Mouse (Mus musculus): ENCODE measurements at regions not wholly inside any gene's neighbourhood (a gene's known extent, or its start where the extent isn't known, plus 50 kb on each side); places are given as distances from the start of the nearest gene placed in this dataset.
A peak's percentile ranks its signal among the peaks of the same experiment; 100 is the strongest.

DNA sequence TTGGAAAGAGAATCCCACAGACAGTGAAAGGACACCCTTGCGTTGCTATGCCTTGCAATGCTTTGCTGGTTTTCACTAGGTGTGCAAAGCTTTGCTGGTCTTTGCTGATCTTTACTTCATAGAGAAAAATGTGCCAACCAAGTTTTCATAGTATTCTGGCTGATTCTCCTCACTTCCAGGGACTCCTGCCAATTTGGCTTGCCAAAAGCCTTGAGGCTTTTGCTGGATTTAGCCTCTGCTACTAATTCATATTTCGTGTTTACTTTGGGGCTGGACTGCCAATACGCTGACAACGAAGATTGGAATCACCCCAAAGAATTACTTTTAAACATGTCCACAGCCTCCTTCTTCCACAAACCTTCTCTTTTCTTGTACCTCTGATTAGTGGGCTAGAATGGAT lies 162.2 kb upstream of the Ednrb start:
- DNase-seq = peak in 1 of 2 experiments; percentile 10

DNA sequence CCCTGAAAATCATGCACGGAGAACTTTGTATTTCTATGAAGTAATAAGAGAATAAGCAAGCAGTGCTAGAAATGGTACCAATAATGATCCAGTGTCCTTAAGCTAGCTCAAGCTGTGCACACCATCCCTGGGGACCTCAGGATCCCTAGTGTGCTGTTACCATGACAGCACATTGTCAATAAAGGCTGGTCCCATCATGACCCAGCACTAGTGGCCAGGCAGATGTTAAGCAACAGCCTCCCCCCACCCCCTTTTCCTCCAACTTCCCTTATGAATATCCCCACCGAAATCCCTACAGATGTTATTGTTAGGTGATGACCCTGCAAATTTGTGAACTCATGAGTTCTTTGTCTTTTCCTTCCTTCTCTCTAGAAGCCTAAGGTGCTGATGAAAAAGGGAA lies 160.9 kb upstream of the Ednrb start:
- no peak for DNase-seq

DNA sequence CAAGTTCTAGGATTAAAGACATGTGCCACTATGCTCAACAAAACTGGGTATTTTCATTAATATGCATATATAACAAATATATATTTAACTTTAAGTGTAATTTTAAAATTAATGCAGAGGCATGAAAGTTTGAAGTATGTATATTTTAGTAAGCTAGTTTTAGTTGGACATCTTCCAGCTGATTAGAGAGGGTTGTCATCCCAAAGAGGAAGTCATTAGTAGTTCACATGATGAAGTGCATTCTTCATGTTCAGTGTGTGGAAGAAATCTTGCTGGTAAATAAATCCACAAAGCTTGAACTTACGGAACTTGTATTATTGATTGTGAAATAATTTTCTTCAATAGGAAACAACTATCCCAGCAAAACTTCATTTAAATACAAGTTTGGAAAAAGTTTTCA lies 158.2 kb upstream of the Ednrb start:
- no peak for DNase-seq

DNA sequence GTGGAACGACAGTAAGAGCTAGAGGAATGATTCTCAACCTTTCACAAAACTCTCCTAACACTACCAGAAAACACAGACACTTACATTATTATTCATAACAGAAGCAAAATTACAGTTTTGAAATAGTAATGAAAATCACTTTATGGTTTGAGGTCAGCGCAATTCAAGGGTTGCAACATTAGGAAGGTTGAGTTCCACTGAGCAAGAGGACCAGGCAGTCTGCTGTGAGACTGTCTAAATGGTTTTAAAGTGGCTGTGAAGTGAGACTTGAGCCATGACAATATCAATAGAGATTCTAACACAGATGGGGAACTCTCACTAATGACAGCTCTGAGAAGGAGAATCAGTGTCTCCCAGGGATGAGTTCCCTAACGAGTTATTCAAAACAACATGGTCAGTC lies 146.2 kb upstream of the Ednrb start:
- no peak for DNase-seq

DNA sequence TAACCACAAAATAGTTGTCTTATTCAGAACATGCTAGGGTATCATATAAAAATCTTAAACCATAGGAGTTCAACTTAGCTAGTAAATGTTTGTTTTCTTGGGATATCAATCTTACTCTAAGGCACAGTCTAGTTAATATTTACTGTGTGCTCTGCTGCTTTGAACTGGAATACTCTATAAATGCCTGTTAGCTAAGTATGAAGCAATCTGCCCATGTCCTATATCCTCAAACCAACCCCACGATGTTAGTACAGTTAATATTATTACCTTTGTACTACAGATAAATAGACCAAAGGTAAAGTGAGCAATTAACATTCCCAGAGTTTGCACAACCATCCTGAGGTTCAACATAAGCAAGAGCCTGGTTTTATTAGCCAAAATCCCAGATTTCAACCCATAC lies 145.7 kb upstream of the Ednrb start:
- DNase-seq = peak in 1 of 2 experiments; percentile 35

DNA sequence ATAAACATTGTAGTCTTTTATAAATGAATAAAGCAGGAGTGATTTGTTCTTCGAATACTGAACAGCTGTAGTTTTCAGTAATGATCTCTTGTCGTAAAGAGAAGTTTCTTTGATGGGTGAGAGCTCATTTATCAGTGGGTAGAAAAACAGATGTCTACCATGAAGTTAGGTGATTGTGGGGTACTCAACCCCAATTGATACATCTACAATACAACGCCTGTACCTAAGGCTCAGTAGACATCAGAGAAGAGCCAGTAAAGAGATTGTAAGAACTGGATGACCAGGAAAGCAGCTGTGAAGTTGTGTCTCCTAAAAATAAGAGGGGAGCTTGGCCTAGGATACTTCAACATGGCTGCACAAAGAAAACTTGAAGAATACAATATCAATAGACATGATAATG lies 143.1 kb upstream of the Ednrb start:
- no peak for DNase-seq

DNA sequence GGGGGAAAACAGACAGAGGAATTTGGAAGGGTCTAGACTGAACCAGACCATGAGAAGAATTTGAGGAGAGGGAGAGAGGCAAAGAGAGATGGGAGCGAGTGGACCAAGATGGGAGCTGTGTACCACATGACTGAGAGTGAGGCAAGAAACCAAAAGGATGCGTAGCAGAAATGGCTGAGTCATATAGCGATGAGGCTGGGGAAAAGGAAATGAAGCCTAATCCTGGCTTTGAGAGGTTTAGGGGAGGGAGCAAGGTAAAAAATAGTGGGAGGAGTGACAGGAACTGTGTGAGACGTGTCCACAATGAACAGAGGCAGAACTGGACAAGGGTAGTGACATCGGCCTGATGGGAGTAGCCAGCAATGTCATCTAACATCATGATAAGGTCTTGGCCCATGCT lies 140.1 kb upstream of the Ednrb start:
- no peak for DNase-seq

DNA sequence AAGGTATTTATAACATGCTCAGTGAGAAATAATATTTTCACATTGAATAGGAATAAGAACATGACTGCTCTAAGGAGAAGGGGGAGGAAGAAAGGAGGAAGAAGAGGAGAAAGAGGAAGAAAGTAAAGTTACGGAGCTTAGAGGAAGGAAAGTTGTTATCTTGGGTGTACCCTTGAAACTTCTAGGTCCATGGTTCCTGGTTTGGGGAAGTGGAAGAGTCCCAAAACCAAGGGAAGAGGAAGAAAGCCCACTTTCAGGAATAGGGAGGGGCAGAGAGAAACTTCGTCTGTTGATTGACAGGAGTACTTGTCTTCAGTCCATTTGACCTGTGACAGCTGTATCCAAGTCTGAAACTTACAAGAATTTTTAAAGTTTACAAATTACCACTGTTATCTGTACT lies 134.6 kb upstream of the Ednrb start:
- no peak for DNase-seq

DNA sequence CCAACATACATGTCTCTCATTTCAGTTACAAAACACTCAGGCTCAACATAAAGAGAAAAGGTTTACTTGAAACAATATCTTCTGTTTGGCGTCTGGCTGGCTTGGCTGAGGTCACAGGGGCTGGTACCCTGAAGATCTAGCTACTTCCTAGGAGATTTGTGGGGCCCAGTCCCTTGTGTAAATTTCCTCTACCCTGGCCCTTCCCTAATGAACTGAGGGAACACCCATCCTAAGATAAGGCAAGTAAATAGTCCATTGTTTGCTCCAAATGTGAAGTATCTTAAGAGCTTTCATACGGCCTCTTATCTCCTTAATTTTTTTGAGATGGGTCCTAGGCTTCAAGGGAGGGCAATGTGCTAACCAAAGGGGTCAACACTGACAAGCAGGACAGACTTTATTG lies 133.6 kb upstream of the Ednrb start:
- DNase-seq = no peak

DNA sequence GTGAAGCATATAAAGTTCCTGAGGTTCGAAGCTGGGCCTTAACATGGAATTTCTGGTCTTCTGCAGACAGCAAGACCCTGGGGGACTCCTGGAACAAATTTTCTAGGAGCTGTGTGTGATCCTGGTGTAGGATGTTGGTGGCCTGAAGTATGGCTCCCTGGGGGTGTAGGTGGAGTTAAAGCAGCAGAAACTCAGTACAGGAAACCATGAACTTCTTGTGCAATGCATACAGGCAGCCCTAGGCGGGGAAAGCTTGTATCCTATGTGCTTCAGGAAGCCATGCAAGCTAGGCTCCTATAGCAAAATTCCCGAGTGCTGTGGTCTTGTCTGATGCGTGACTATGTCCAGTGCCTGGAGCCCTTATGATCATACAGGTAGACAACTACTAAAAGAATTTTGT lies 129.8 kb upstream of the Ednrb start:
- no peak for DNase-seq

DNA sequence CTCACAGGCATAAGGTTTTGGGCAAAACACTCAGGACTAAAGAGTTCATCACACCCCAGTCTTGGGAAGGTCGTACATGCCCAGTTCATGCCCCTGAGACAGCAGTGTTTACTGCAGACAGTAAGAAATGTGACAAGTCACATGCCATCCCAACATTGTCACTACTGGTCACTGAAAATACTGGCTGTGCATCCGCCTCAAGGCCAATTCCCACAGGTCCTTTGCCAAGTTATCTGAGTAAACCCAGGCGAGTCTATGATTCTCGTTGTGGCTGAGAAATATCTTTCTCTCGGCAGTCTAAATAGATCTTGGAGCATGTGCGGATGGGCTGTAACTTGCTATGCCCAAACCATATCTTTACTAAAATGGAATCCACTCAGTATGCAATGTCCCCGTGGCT lies 128.9 kb upstream of the Ednrb start:
- DNase-seq = no peak

DNA sequence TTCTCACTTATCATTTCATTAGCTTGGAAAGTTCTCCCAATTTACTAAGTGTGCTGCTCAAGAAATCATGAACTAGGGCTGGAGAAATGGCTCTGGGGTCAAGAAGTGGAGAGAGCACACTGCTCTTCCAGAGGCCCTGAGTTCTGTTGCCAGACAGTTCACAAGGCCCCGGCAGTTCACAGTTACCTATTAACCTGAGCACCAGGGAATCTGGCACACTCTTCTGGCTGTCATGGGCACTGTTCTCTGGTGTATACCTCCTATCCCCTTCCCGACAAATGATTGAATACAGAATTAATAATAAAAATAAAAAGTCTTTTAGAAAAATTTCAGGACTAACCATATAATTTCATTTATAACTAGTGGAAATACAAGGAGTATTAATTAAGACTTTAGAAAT lies 125.1 kb upstream of the Ednrb start:
- peak; percentile 72 to 81 for DNase-seq

DNA sequence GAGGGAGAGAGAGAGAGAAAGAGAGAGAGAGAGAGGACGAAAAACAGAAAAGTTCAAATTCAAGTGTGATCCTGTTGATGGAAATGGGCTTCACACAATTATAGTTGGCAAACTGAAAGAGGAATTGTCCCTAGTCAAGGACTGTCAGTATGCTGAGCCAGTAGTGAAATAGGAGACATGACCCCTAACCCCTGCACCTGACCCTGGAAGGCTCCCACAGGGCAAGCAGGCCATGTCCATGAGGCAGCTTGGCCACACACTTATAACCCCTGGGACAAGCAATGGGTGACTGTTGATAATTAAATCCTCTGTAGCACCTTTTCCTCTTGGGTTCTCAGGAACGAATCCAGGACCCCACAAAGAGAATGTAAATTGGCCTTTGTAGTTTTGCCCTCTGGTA lies 122.1 kb upstream of the Ednrb start:
- DNase-seq = no peak

DNA sequence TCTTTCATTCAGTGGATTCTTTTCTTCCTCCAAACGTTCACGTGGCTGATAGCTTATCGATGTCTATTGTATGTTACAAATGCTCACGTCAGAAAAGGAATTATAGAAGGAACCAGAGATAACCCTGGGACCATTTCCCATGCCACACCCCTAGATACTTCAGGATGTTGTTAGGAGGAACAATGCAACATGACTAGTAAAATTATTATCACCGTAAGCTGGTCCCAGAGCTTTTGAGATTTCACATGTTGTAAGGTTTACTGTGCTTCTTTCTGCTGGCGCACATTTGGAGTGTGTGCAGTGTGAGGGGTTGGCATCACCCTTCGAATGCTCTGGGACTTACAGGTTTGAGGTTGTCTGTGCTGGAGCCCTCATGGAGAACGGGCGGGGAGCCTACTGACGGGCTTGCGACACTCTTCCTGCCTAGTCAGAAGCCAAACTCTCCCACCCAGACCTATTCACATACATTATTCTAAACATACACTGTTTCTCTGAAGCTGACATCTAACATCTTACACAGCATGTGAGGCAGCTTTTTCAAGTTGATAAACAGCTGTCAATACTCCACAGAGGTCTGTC lies 118.2 kb upstream of the Ednrb start:
- DNase-seq = no peak

DNA sequence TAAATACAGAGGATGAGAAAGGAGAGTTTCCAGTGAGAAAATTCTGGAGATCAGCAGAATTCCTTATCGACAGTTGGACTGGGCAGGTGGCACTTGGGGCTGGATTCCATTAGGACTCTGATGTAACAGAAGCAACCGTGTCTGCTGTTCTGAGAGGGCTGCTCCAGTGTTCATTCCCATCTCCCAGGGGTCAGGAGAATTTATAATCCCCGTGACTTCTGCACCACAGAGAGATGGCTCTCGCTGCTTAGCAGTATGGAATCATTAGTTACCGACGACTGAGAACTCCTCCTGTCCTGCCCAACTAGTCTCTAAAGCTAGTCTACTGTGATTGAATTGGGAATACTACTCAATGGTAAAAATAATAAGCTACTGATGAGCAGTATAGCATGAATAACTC lies 107.7 kb upstream of the Ednrb start:
- DNase-seq = no peak

DNA sequence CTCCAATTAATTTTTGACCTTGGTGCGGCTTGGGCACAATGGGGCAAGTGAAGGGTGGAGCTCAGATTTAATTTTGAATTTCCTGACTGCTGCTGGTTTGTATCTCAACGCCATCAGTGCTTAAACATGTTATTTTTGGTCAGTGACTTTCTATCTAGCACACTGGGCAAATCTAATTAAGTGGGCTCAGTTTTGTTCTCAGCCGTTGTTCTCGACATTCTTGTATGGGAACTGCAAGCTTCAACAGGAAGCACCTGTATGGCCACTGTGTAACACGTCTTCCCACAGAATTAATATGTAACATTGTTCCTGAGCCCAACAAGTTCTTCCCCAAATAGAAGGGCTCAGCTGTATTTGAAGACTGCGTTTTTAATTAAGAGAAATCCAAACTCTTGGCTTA lies 105.7 kb upstream of the Ednrb start:
- no peak for DNase-seq

DNA sequence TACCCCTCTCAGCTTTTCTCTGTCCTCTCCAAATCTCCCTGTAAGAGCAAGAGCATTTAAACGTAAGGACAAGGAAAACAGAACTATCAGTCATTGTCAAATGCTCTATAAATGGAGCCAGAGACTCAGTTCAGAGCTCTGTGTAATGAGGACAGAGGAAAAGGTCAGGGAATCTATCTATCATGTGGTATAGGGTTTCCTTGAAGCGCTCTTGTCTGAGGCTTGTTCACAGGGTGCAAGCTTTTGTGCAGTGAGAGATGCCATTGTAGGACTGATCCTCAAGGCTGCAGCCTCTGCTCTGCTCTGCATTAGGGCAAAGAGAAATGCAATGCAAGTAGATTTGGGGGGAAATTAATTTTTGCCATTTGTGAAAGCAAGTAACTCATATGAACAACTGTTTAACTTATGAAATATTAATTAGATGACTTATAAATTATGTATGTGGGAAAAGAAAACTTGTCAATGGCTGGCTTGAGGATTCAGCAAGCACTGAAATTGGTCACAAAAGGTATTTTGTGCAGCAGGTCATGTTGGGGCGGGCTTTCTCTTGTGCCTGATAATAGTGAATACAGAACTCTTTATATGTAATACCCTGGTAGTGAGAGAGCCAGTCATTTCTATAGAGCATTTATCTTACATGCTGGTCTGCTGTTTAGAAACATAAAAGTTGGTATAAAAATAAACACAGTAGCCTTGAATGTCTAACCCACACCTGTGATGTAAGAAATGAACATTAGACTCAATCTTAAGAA lies 104.0 kb upstream of the Ednrb start:
- no peak for DNase-seq

DNA sequence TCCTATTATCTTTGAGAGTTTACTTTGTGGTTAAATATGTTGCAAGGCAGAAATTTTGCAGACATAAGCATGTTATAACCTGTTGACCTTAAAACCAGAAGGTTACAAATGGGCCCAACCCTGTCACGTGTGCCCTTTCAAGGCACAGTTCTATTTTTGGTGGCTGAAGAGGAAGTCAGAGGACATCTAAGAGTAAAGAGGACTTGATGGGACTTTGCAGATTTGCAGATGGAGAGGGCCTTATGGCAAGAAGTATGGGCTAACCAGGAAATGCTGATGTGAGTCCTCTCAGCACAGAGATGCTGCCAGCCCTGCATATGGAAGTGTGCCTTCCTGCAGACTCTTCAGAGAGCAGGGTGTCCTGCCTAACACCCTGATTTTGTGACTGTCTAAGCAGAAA lies 101.6 kb upstream of the Ednrb start:
- DNase-seq = no peak

DNA sequence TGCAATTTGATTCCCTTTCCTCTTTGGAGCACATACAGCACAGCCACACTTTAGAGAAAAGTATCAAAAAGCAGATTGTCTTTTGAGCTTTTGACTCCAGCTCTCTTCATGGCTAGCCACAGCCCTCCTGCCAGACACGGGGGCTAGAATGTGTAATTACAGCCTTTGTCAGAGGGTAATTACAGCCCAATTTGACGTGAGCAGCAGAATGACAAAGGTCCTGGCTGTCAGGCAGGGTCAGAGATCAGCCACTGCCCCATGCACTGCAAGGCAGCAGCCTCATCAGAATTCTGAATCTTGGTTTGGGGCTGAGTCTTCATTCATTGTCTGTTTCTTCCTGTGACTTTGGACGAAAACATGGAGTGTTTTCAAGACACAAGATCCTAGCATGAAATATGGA lies 95.7 kb upstream of the Ednrb start:
- DNase-seq = peak in 1 of 2 experiments; percentile 17

DNA sequence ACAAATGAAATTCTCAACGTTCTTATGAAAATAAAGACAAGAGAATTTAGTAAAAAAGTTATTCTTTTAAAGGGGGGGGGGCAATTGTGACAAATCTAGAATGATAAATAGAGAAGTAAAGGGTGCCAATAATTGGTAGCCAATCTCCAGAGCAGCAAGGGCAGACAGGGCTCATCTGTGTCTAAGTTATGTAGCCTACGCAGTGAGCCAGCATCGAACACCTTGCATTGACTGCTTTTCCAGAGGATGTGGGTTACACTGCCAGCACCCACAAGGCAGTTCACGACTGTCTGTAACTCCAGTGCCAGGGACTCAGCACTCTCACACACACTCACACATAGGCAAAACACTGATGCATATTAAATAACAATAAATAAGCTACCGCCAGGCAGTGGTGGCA lies 94.7 kb upstream of the Ednrb start:
- DNase-seq = no peak

DNA sequence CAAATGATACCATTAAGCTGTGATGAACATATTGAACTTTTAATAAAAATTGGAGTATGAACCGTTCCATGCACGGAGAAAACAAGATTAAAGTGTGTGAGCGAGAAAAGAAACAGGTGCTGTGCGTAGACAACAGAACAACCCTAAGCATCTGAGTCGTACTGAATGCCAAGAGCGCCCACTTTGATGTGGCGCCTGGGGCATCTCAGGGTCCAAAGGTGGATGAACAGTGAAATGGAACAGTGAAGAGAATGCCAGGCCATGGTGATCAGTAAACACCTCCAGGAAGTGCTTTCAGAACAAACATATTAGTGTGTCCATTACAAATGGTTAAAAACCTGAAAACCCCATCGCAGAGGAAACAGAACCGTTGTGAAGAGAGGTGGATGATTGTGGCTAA lies 94.0 kb upstream of the Ednrb start:
- DNase-seq = peak; percentile 70 to 81

DNA sequence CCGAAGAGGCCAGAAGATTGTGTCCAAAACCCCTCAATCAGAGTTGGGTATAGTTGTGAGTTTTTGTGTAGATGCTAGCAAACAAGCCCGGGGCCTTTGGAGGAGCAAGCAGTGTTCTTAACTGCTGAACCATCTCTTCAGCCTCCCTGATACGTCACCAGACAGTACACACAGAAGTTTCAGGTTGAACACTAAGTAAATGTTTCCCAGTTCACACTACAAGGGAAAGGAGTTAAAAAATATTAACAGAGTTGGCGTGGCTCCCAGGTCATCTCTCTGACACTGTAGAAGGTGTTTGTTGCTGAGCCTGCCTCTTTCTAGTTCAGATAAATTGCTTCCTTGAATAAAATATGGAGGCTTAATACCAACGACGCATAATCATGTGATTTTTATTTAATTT lies 93.5 kb upstream of the Ednrb start:
- DNase-seq = peak; percentile 81 to 91

DNA sequence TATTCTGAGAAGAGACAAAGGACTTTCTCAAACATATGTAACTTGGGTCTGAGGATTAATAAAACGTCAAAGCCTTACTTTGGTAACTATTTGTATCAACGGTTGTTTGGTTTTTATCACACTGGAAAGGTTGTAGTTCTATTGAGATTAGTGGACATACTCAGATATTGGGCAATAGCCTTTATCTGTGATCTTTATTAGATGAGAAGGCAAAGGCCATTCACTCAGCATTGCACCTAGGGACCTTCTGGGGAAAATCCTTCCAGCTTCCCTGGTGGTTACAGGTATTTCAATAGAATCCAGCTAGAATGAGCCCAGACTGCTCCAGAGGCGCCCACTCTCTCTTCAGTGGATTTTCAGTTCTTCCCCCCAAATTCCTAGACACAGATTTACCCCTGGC lies 89.6 kb upstream of the Ednrb start:
- no peak for DNase-seq

DNA sequence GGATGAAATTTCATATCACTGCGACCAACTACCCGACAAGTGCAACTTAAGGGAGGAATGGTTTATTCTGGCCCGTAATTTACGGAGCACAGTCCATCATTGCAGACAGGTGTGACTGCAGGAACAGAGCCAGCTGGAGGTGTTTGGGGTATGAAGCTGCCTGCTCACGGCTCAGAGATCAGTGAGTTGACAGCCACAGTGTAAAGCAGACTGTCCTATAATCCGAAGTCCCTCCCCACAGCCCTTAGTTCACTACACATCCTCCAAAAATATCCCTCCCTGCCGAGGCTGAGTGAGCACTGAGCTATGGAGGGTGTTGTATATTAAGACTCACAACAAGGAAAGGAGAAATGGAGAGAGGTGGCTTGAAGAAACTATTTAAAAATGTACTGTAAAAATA lies 88.0 kb upstream of the Ednrb start:
- peak in 1 of 2 experiments; percentile 37 for DNase-seq

DNA sequence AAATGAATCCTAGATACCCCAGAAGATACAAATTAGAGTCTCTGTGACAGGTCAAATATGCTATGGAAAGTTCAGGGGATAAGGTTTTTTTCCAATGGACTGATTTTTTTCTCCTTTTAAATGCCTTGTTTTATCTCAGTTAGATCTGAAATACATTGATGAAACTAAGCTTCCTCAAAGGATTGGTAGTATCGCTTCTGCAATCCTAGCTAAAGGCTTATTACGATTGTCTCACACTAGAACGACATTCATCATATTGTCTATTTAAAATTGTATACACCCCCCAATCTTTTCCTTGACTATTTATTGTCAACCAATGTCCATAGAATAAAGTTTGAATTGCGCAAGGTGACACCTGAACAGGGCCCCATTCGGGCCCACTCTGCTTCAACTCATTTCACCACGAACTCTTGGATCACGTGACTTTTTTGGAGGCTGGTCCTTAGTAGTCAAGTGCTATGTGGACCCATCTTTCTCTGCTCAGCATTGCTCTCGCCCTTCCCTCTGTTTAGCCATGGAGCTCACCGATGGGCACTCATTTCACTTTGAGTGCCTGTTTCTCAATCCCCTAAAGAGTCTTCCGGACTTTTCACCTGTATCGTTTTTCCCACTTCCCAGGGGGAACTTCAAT lies 85.6 kb upstream of the Ednrb start:
- no peak for DNase-seq

All from kidney, postnatal 36 days (tissue).